9 mouse cellular contexts compared by ENCODE assay signal in the genomic region with DNA sequence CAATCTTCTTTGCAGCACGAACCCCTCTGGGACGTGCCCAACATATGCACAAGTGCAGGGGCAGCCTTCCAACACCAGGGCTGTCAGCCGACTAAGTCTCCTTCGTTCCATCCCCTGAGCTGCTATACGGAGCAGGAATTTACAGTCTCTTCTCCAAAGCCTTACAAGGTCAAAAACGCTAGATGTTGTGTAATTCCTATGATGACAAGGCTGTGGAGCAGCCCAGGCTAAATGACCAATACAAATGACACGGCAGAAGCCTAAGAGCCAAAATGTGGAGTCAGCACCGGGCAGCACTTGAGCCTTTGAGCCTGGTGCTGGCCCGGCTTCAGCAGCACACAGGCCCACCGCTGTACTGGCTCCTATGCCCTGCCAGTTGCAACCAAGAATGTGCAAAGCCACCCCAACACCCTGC. TPM values are rescaled to one million over a fixed set of nuclear protein-coding genes. Genes with fewer than 3 reads are reported as not detected.
DNase-seq lines count a peak whose midpoint lies in the region; ATAC-seq lines count a peak whose summit lies in the region.
"Had no signal": no experiment of that assay in that cellular context is flagged by ENCODE, and none has a peak within 500 bp of the region (broad histone marks: within the 10 kb centered on the region; RNA-seq: fewer than 3 reads in every experiment).

No protein-coding gene starts in this region.

- no peaks in the 10 kb centered on the region for H3K36me3 ChIP-seq in forebrain, embryonic 13.5 days (ENCODE audit: poor library complexity, severe bottlenecking)
- H3K36me3 ChIP-seq in forebrain, embryonic 11.5 days (ENCODE audit: control insufficient read depth, insufficient read depth, low read length) = no peaks in the 10 kb centered on the region
- H3K36me3 ChIP-seq in kidney, embryonic 15.5 days = no peaks in the 10 kb centered on the region

- ATAC-seq in forebrain, embryonic 13.5 days = peak; percentile 38; the same call in 1 of the 2 replicates
- ATAC-seq in forebrain, embryonic 11.5 days (replicated peaks; ENCODE audit: low FRiP score) = no peak
- ATAC-seq in kidney, embryonic 15.5 days (replicated peaks; ENCODE audit: low FRiP score) = no peak

- H3K27ac ChIP-seq in forebrain, embryonic 13.5 days = no peak overlapping the region
- no peak overlapping the region for H3K27ac ChIP-seq in forebrain, embryonic 11.5 days (ENCODE audit: low read depth, low read length)
- H3K27ac ChIP-seq in kidney, embryonic 15.5 days = peak overlapping the region; percentile 71

- intact Hi-C loops in gastrocnemius, postnatal 14 days (cut with DNase I; ENCODE audit: low total_unique reads) = no loop called here
- intact Hi-C loops in left cerebral cortex, postnatal 25 days (cut with DNase I) = no loop called here

- no peaks in the 10 kb centered on the region for H3K27me3 ChIP-seq in forebrain, embryonic 13.5 days
- no peaks in the 10 kb centered on the region for H3K27me3 ChIP-seq in forebrain, embryonic 11.5 days (ENCODE audit: control insufficient read depth, insufficient read depth, low read length)
- no peaks in the 10 kb centered on the region for H3K27me3 ChIP-seq in kidney, embryonic 15.5 days
- H3K27me3 ChIP-seq: CH12.LX had no signal

- 85% methylated on average over 10 of the region's 10 CpGs for WGBS in forebrain, embryonic 13.5 days
- 90% methylated on average over 10 of the region's 10 CpGs for WGBS in forebrain, embryonic 11.5 days
- 67% methylated on average over 10 of the region's 10 CpGs for WGBS in kidney, embryonic 15.5 days

- H3K9ac ChIP-seq in forebrain, embryonic 13.5 days = no peak overlapping the region
- H3K9ac ChIP-seq in forebrain, embryonic 11.5 days (ENCODE audit: low read length) = no peak overlapping the region
- H3K9ac ChIP-seq in kidney, embryonic 15.5 days = no peak overlapping the region

- H3K4me1 ChIP-seq in forebrain, embryonic 13.5 days = peaks cover 14% of the 10 kb centered on the region
- H3K4me1 ChIP-seq in forebrain, embryonic 11.5 days (replicated peaks; ENCODE audit: control insufficient read depth, insufficient read depth, low read length) = no peaks in the 10 kb centered on the region
- peaks cover 18% of the 10 kb centered on the region for H3K4me1 ChIP-seq in kidney, embryonic 15.5 days

- H3K9me3 ChIP-seq in forebrain, embryonic 13.5 days (replicated peaks) = no peaks in the 10 kb centered on the region
- H3K9me3 ChIP-seq in forebrain, embryonic 11.5 days (ENCODE audit: control insufficient read depth, low read length) = no peaks in the 10 kb centered on the region
- H3K9me3 ChIP-seq in kidney, embryonic 15.5 days (replicated peaks) = no peaks in the 10 kb centered on the region

- no peak for DNase-seq in forebrain, embryonic 11.5 days (ENCODE audit: low spot score)
- DNase-seq in NIH3T3 (ENCODE audit: low read depth) = peak; percentile 84
- DNase-seq in gastrocnemius, postnatal 14 days = peak; percentile 36
- DNase-seq in skeletal muscle tissue, adult 2 months (ENCODE audit: low read depth, low spot score) = peak; percentile 62
- no peak for DNase-seq in embryo, embryonic 11 days
- no peak for DNase-seq in left cerebral cortex, postnatal 25 days (ENCODE audit: low spot score in 2 of 2)

- no peak overlapping the region for H3K4me2 ChIP-seq in forebrain, embryonic 13.5 days
- H3K4me2 ChIP-seq in forebrain, embryonic 11.5 days (ENCODE audit: low read depth, low read length, severe bottlenecking) = no peak overlapping the region
- H3K4me2 ChIP-seq in kidney, embryonic 15.5 days = no peak overlapping the region

- no peak overlapping the region for H3K4me3 ChIP-seq in forebrain, embryonic 13.5 days
- H3K4me3 ChIP-seq in forebrain, embryonic 11.5 days (ENCODE audit: low read depth, low read length) = no peak overlapping the region
- H3K4me3 ChIP-seq in kidney, embryonic 15.5 days (replicated peaks) = no peak overlapping the region

RNA-seq across cellular contexts. Expression of a gene that starts 35.4 kb away (rescaled TPM):
- 84.1 and 84.9 TPM in 2 replicates for polyA plus RNA-seq in forebrain, embryonic 13.5 days (2015; fragmentation: Nextera tagmentation; extraction: Ambion mirVana)
- polyA plus RNA-seq in forebrain, embryonic 11.5 days (2014; fragmentation: Nextera tagmentation; extraction: Ambion mirVana) = 62.3 and 66.0 TPM in 2 replicates
- total RNA-seq in gastrocnemius, postnatal 14 days (2021) = 100 to 1,000 TPM in 1 of 2 experiments, 10 to 100 TPM in 1; 59.4 to 109 TPM
- 53.4 and 59.2 TPM in 2 replicates for polyA plus RNA-seq in kidney, embryonic 15.5 days (2015; fragmentation: Nextera tagmentation; extraction: Ambion mirVana)
- 100 to 1,000 TPM; 124 to 140 TPM for total RNA-seq in left cerebral cortex, postnatal 25 days (2021)

Comparison
In these comparisons a context has a peak if more than half of its experiments do, and no peak if none do; other contexts are left out.
1. DNase-seq: peak in NIH3T3 (single experiment), gastrocnemius, postnatal 14 days (single experiment) and skeletal muscle tissue, adult 2 months (single experiment); none in forebrain, embryonic 11.5 days (single experiment), embryo, embryonic 11 days (single experiment) and left cerebral cortex, postnatal 25 days (0 of 2).